Mouse (Mus musculus) liver, embryonic 15.5 days (tissue): ENCODE measurements around the gene Adam17. TPM values are rescaled to one million over a fixed set of nuclear protein-coding genes. Genes with fewer than 3 reads are reported as not detected.

Experiments
- ATAC-seq: fragments of 200-750 bp; cut with Nextera tagmentation; 2 replicates; pipeline ENCODE4 v1.8.0; 2017; ENCODE audit warnings: moderate number of reproducible peaks, mild to moderate bottlenecking, moderate library complexity; ENCODE audit not compliant: insufficient read depth
- H3K27ac ChIP-seq: fragments of 300-500 bp; sonication (generic); replicated peaks from 2 replicates; pipeline ENCODE4 v1.5.1; 2015; ENCODE audit warnings: mild to moderate bottlenecking, inconsistent platforms
- H3K27me3 ChIP-seq: fragments of 300-500 bp; sonication (generic); 2 replicates; pipeline ENCODE4 v1.6.1; 2015; ENCODE audit warnings: mild to moderate bottlenecking, inconsistent platforms
- H3K36me3 ChIP-seq: fragments of 300-500 bp; sonication (generic); replicated peaks from 2 replicates; pipeline ENCODE4 v1.6.1; 2015; ENCODE audit warnings: moderate library complexity, mild to moderate bottlenecking, inconsistent platforms
- H3K4me1 ChIP-seq: fragments of 300-500 bp; sonication (generic); replicated peaks from 2 replicates; pipeline ENCODE4 v1.6.1; 2015; ENCODE audit warnings: inconsistent platforms
- H3K4me2 ChIP-seq: fragments of 300-500 bp; sonication (generic); 2 replicates; pipeline ENCODE4 v1.6.1; 2015; ENCODE audit warnings: moderate library complexity, mild to moderate bottlenecking, inconsistent platforms
- H3K4me3 ChIP-seq: fragments of 300-500 bp; sonication (generic); replicated peaks from 2 replicates; pipeline ENCODE4 v1.5.1; 2015; ENCODE audit warnings: mild to moderate bottlenecking, inconsistent platforms
- H3K9ac ChIP-seq: fragments of 300-500 bp; sonication (generic); 2 replicates; pipeline ENCODE4 v1.6.1; 2015; ENCODE audit warnings: moderate library complexity, mild to moderate bottlenecking, inconsistent platforms
- H3K9me3 ChIP-seq: fragments of 300-500 bp; sonication (generic); replicated peaks from 2 replicates; pipeline ENCODE4 v1.6.1; 2016; ENCODE audit warnings: inconsistent platforms
- WGBS: fragments of 180-500 bp; shearing (Covaris S2); methylation state at CpG from one replicate; pipeline ENCODE4 v1.1.7; 2015; ENCODE audit warnings: mixed read lengths; ENCODE audit not compliant: insufficient replicate concordance; 5-methylcytosine and 5-hydroxymethylcytosine counted together
- polyA plus RNA-seq: library from polyadenylated mRNA; unstranded; fragments of >200 nt; fragmentation: Nextera tagmentation; extraction: Ambion mirVana; gene quantifications from 2 replicates; pipeline ENCODE4 v1.2.1, GENCODE M21; 2015

Gene Adam17
- polyA plus RNA-seq, 1 experiment from 2014 or later: 14.3 TPM

- WGBS: 82% methylated on average over 8 of the region's 8 CpGs
- H3K27me3 ChIP-seq: no peaks in the 10 kb centered on the region
- peaks cover 81% of the 10 kb centered on the region for H3K36me3 ChIP-seq
- H3K4me3 ChIP-seq: no peak overlapping the region
- H3K9ac ChIP-seq: no peak overlapping the region
- no peak overlapping the region for H3K27ac ChIP-seq
- H3K4me1 ChIP-seq: peaks cover 8% of the 10 kb centered on the region; the same call in 1 of the 2 replicates
- H3K9me3 ChIP-seq: no peaks in the 10 kb centered on the region
- no peak for ATAC-seq
- H3K4me2 ChIP-seq: no peak overlapping the region
These were observed 48.2 kb downstream of the Adam17 start for GRCm38 (mm10) chr12:21325266-21325665.

- peaks cover 11% of the 10 kb centered on the region; the same call in 1 of the 2 replicates for H3K4me1 ChIP-seq
- no peak overlapping the region for H3K27ac ChIP-seq
- H3K36me3 ChIP-seq: peaks cover 70% of the 10 kb centered on the region
- no peaks in the 10 kb centered on the region for H3K9me3 ChIP-seq
- H3K4me2 ChIP-seq: no peak overlapping the region
- WGBS: 71% methylated on average over 5 of the region's 5 CpGs
- ATAC-seq: no peak
- no peak overlapping the region for H3K9ac ChIP-seq
- no peaks in the 10 kb centered on the region for H3K27me3 ChIP-seq
- no peak overlapping the region for H3K4me3 ChIP-seq
These were observed 49.3 kb downstream of the Adam17 start for GRCm38 (mm10) chr12:21324101-21324500.

- ATAC-seq: no peak
- H3K4me2 ChIP-seq: no peak overlapping the region
- no peak overlapping the region for H3K4me3 ChIP-seq
- H3K4me1 ChIP-seq: peaks cover 14% of the 10 kb centered on the region
- 86% methylated on average over 9 of the region's 9 CpGs for WGBS
- H3K36me3 ChIP-seq: peaks cover 58% of the 10 kb centered on the region
- no peaks in the 10 kb centered on the region for H3K27me3 ChIP-seq
- H3K27ac ChIP-seq: no peak overlapping the region
- no peaks in the 10 kb centered on the region for H3K9me3 ChIP-seq
- H3K9ac ChIP-seq: no peak overlapping the region
These were observed 50.6 kb downstream of the Adam17 start for GRCm38 (mm10) chr12:21322856-21323255.

- peaks cover 52% of the 10 kb centered on the region for H3K36me3 ChIP-seq
These were observed 51.1 kb downstream of the Adam17 start for GRCm38 (mm10) chr12:21322296-21322695.

GRCm38 (mm10) chr12:21321170-21321569 lies 52.3 kb downstream of the Adam17 start:
- Histone ChIP-seq H3K9me3 (no peaks in the 10 kb centered on the region), H3K4me3 (no peak overlapping the region), H3K36me3 (peaks cover 41% of the 10 kb centered on the region), H3K4me1 (peaks cover 25% of the 10 kb centered on the region), H3K9ac (no peak overlapping the region), H3K27ac (no peak overlapping the region), H3K27me3 (no peaks in the 10 kb centered on the region), H3K4me2 (no peak overlapping the region)
- 62% methylated on average over 9 of the region's 9 CpGs for WGBS
- ATAC-seq: no peak

More at GRCm38 (mm10) chr12:21322296-21322695, 51.1 kb downstream of the Adam17 start:
- H3K9ac ChIP-seq: no peak overlapping the region
- H3K4me3 ChIP-seq: no peak overlapping the region
- WGBS: 81% methylated on average over 4 of the region's 4 CpGs
- H3K4me1 ChIP-seq: peaks cover 19% of the 10 kb centered on the region
- H3K27ac ChIP-seq: no peak overlapping the region
- no peaks in the 10 kb centered on the region for H3K9me3 ChIP-seq
- no peak for ATAC-seq
- no peaks in the 10 kb centered on the region for H3K27me3 ChIP-seq
- no peak overlapping the region for H3K4me2 ChIP-seq

- no peaks in the 10 kb centered on the region for H3K9me3 ChIP-seq
- peaks cover 32% of the 10 kb centered on the region for H3K4me1 ChIP-seq
- 65% methylated on average over 4 of the region's 4 CpGs for WGBS
- H3K27me3 ChIP-seq: no peaks in the 10 kb centered on the region
- peaks cover 32% of the 10 kb centered on the region for H3K36me3 ChIP-seq
- H3K4me2 ChIP-seq: no peak overlapping the region
- no peak overlapping the region for H3K4me3 ChIP-seq
- ATAC-seq: no peak
- H3K9ac ChIP-seq: no peak overlapping the region
- no peak overlapping the region; the same call in 1 of the 2 replicates for H3K27ac ChIP-seq
These were observed 53.1 kb downstream of the Adam17 start for GRCm38 (mm10) chr12:21320317-21320716.

- Histone ChIP-seq H3K4me3 (no peak overlapping the region), H3K27me3 (no peaks in the 10 kb centered on the region), H3K9me3 (no peaks in the 10 kb centered on the region), H3K9ac (no peak overlapping the region), H3K36me3 (peaks cover 33% of the 10 kb centered on the region), H3K4me1 (peaks cover 32% of the 10 kb centered on the region), H3K27ac (no peak overlapping the region), H3K4me2 (no peak overlapping the region)
- ATAC-seq: no peak
- 69% methylated on average over 12 of the region's 12 CpGs for WGBS
These were observed 55.1 kb downstream of the Adam17 start for GRCm38 (mm10) chr12:21318143-21318895.

GRCm38 (mm10) chr12:21316869-21317265 lies 56.6 kb downstream of the Adam17 start:
- peak overlapping the region; percentile 73 for H3K27ac ChIP-seq
- ATAC-seq: 0 out of 2 replicates have a peak, but pooled peaks have one; percentile 20
- no peaks in the 10 kb centered on the region for H3K9me3 ChIP-seq
- H3K27me3 ChIP-seq: no peaks in the 10 kb centered on the region
- WGBS: 28% methylated on average over 7 of the region's 7 CpGs
- peaks cover 32% of the 10 kb centered on the region for H3K4me1 ChIP-seq
- H3K4me3 ChIP-seq: peak overlapping the region; percentile 75
- peaks cover 31% of the 10 kb centered on the region for H3K36me3 ChIP-seq
- H3K4me2 ChIP-seq: peak overlapping the region; percentile 79
- H3K9ac ChIP-seq: peak overlapping the region; percentile 68

- H3K9ac ChIP-seq: peak within 1 kb of the TSS; percentile 68
- peak within 1 kb of the TSS; percentile 75 for H3K4me3 ChIP-seq
- H3K27ac ChIP-seq: peak within 1 kb of the TSS; percentile 73
- H3K4me1 ChIP-seq: peaks cover 32% of the 10 kb centered on the region
- peak; percentile 92 for ATAC-seq
- H3K27me3 ChIP-seq: no peaks in the 10 kb centered on the region
- H3K4me2 ChIP-seq: peak within 1 kb of the TSS; percentile 79
- 3% methylated on average over 59 of the region's 59 CpGs for WGBS
- H3K9me3 ChIP-seq: no peaks in the 10 kb centered on the region
- peaks cover 35% of the 10 kb centered on the region for H3K36me3 ChIP-seq
These were observed 57.2 kb downstream of the Adam17 start, which contains the start of gene Iah1 for GRCm38 (mm10) chr12:21315923-21316868. Iah1 (plus strand) TSS chr12:21316389.

GRCm38 (mm10) chr12:21312201-21312600 lies 61.2 kb downstream of the Adam17 start:
- H3K9me3 ChIP-seq: no peaks in the 10 kb centered on the region
- 83% methylated on average over 5 of the region's 5 CpGs for WGBS
- no peak for ATAC-seq
- no peak overlapping the region for H3K4me3 ChIP-seq
- H3K27me3 ChIP-seq: no peaks in the 10 kb centered on the region
- no peak overlapping the region for H3K4me2 ChIP-seq
- H3K36me3 ChIP-seq: peaks cover 73% of the 10 kb centered on the region
- H3K27ac ChIP-seq: no peak overlapping the region
- H3K4me1 ChIP-seq: peaks cover 11% of the 10 kb centered on the region
- no peak overlapping the region for H3K9ac ChIP-seq

GRCm38 (mm10) chr12:21306721-21307120 lies 66.7 kb downstream of the Adam17 start:
- H3K36me3 ChIP-seq: peaks cover 85% of the 10 kb centered on the region
- no peak for ATAC-seq
- no peak overlapping the region for H3K27ac ChIP-seq
- no peak overlapping the region for H3K4me3 ChIP-seq
- H3K9me3 ChIP-seq: no peaks in the 10 kb centered on the region
- no peaks in the 10 kb centered on the region for H3K27me3 ChIP-seq
- H3K4me2 ChIP-seq: no peak overlapping the region
- H3K4me1 ChIP-seq: peaks cover 6% of the 10 kb centered on the region; the same call in 1 of the 2 replicates
- WGBS: 77% methylated on average over 4 of the region's 4 CpGs
- H3K9ac ChIP-seq: no peak overlapping the region
